Mouse (Mus musculus) embryonic facial prominence, embryonic 15.5 days (tissue): ENCODE measurements around the gene Vmn1r40. TPM values are rescaled to one million over a fixed set of nuclear protein-coding genes. Genes with fewer than 3 reads are reported as not detected.
A peak's percentile ranks its signal among the peaks of the same experiment; 100 is the strongest.

Experiments
- ATAC-seq: fragments of 200-750 bp; cut with Nextera tagmentation; 2 replicates; pipeline ENCODE4 v1.8.0; 2017; ENCODE audit warnings: low read depth, moderate TSS enrichment; ENCODE audit not compliant: insufficient number of reproducible peaks, low FRiP score, low TSS enrichment
- H3K27ac ChIP-seq: fragments of 300-500 bp; sonication (generic); replicated peaks from 2 replicates; pipeline ENCODE4 v1.5.1; 2015; ENCODE audit warnings: mild to moderate bottlenecking, inconsistent platforms
- H3K27me3 ChIP-seq: fragments of 300-500 bp; sonication (generic); 2 replicates; pipeline ENCODE4 v1.6.1; 2015; ENCODE audit warnings: inconsistent platforms
- H3K36me3 ChIP-seq: fragments of 300-500 bp; sonication (generic); 2 replicates; pipeline ENCODE4 v1.6.1; 2015; ENCODE audit warnings: mild to moderate bottlenecking, inconsistent platforms
- H3K4me1 ChIP-seq: fragments of 300-500 bp; sonication (generic); 2 replicates; pipeline ENCODE4 v1.6.1; 2015; ENCODE audit warnings: inconsistent platforms
- H3K4me2 ChIP-seq: fragments of 300-500 bp; sonication (generic); replicated peaks from 2 replicates; pipeline ENCODE4 v1.6.1; 2015; ENCODE audit warnings: mild to moderate bottlenecking, inconsistent platforms
- H3K4me3 ChIP-seq: fragments of 300-500 bp; sonication (generic); replicated peaks from 2 replicates; pipeline ENCODE4 v1.5.1; 2015; ENCODE audit warnings: mild to moderate bottlenecking, inconsistent platforms
- H3K9ac ChIP-seq: fragments of 300-500 bp; sonication (generic); 2 replicates; pipeline ENCODE4 v1.6.1; 2015; ENCODE audit warnings: inconsistent platforms
- H3K9me3 ChIP-seq: fragments of 300-500 bp; sonication (generic); replicated peaks from 2 replicates; pipeline ENCODE4 v1.6.1; 2016; ENCODE audit warnings: inconsistent platforms
- WGBS: fragments of 180-500 bp; shearing (Covaris S2); methylation state at CpG from one replicate; pipeline ENCODE4 v1.1.7; 2015; 5-methylcytosine and 5-hydroxymethylcytosine counted together
- polyA plus RNA-seq: library from polyadenylated mRNA; unstranded; fragments of >200 nt; fragmentation: Nextera tagmentation; extraction: Ambion mirVana; gene quantifications from 2 replicates; pipeline ENCODE4 v1.2.1, GENCODE M21; 2015

The Vmn1r40 gene
- polyA plus RNA-seq, 1 experiment from 2014 or later: not detected

DNA sequence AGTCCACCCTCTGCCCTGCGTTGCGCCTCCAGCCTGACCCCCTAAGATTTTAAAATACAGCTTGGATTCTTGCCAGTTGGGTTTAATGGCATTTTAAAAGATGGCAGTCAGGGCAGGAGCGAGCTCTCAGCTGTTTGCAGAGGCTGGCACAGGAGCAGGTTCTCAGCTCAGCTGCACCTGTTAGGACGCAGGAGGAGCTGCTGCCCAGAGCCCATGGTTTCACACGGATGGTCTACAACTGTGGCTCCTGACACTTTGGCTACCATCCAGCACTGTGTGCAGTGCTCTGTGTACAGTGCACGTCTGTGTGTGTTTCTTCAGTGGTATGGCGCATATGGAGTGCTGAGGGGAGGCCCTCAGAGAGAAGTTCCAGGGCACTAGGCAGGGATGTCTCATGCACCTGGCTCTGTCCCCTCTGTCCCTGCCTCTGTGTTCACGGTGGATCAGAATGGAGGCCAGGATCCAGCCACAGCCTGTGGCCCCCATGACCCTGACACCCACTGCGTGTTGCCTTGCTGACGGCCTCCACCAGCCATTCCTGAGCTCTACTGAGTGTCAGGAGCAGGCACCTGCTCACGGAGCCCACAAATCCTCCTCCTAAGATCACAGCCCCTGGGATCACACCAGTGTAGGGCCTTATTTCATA, 34.1 kb upstream of the Vmn1r40 start:
- ATAC-seq: peak; percentile 63
- no peaks in the 10 kb centered on the region for H3K9me3 ChIP-seq

DNA sequence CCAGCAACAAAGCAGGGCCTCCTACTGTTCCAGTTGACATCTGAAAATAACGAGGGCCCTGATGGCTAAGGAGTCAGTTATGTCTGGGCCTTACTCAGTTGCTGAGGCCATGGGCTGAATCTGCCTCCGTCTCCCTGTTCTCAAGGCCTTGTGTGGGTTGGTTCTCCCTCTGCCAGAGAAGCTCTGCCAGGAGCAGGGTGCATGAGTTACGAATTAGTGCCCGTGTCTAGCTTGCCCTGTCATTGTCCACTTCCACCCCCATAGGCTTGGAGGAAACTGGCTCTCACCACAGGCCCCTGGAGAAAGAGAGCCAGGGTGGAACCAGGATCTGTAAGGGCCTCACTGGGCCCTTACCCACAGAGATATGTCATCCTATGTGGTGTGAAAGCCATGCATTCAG, 28.8 kb upstream of the Vmn1r40 start:
- no peak overlapping the region for H3K9ac ChIP-seq
- ATAC-seq: no peak
- H3K4me1 ChIP-seq: no peaks in the 10 kb centered on the region
- WGBS: 76% methylated on average over 4 of the region's 4 CpGs
- H3K9me3 ChIP-seq: no peaks in the 10 kb centered on the region
- no peaks in the 10 kb centered on the region; the same call in 1 of the 2 replicates for H3K36me3 ChIP-seq
- H3K4me2 ChIP-seq: no peak overlapping the region
- H3K27ac ChIP-seq: no peak overlapping the region
- no peak overlapping the region for H3K4me3 ChIP-seq
- no peaks in the 10 kb centered on the region for H3K27me3 ChIP-seq

More for the DNA sequence above, 34.1 kb upstream of the Vmn1r40 start:
- H3K36me3 ChIP-seq: no peaks in the 10 kb centered on the region; the same call in 1 of the 2 replicates
- no peak overlapping the region for H3K27ac ChIP-seq
- H3K4me2 ChIP-seq: no peak overlapping the region
- H3K27me3 ChIP-seq: no peaks in the 10 kb centered on the region
- H3K4me3 ChIP-seq: no peak overlapping the region
- H3K4me1 ChIP-seq: no peaks in the 10 kb centered on the region
- 76% methylated on average over 11 of the region's 11 CpGs for WGBS
- no peak overlapping the region for H3K9ac ChIP-seq

GRCm38 (mm10) chr6:89679291-89679835, 28.0 kb upstream of the Vmn1r40 start:
- H3K27ac ChIP-seq: no peak overlapping the region
- H3K4me3 ChIP-seq: no peak overlapping the region
- no peaks in the 10 kb centered on the region for H3K4me1 ChIP-seq
- no peaks in the 10 kb centered on the region for H3K9me3 ChIP-seq
- H3K4me2 ChIP-seq: no peak overlapping the region
- no peak overlapping the region for H3K9ac ChIP-seq
- 20% methylated on average over 10 of the region's 10 CpGs for WGBS
- H3K36me3 ChIP-seq: no peaks in the 10 kb centered on the region; the same call in 1 of the 2 replicates
- no peaks in the 10 kb centered on the region for H3K27me3 ChIP-seq
- 0 out of 2 replicates have a peak, but pooled peaks have one; percentile 29 for ATAC-seq

GRCm38 (mm10) chr6:89680155-89680554, 27.2 kb upstream of the Vmn1r40 start:
- Histone ChIP-seq H3K9me3 (no peaks in the 10 kb centered on the region), H3K9ac (no peak overlapping the region), H3K27me3 (no peaks in the 10 kb centered on the region), H3K4me2 (no peak overlapping the region), H3K36me3 (no peaks in the 10 kb centered on the region; the same call in 1 of the 2 replicates), H3K4me3 (no peak overlapping the region), H3K4me1 (no peaks in the 10 kb centered on the region), H3K27ac (no peak overlapping the region)
- 8% methylated on average over 8 of the region's 8 CpGs for WGBS
- ATAC-seq: no peak

- no peaks in the 10 kb centered on the region for H3K36me3 ChIP-seq
- WGBS: 49% methylated on average over 1 of the region's 1 CpGs
- ATAC-seq: no peak
These were observed 23.1 kb upstream of the Vmn1r40 start for GRCm38 (mm10) chr6:89684231-89684630.

DNA sequence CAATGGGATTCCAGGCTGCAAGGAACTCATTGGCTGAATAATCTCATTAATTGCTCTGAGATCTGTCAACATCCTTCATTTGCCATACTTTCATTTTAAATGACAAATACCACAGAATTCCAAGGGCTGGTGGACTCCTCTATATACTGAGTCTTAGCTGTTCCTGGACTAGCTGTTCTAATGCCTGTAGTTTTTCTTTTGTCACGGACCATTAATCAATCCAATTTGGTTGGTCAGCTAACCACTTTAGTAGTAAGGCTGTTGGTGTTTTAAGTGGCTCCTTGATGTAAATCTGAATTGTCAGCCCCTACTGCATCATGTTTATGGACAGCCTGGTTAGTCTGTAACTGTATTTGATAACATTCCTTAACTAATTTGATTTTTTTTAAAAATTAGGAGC, 20.2 kb upstream of the Vmn1r40 start:
- WGBS: 58% methylated on average over 1 of the region's 1 CpGs
- no peaks in the 10 kb centered on the region for H3K36me3 ChIP-seq
- no peak overlapping the region for H3K4me3 ChIP-seq
- no peak for ATAC-seq
- no peaks in the 10 kb centered on the region for H3K9me3 ChIP-seq
- no peaks in the 10 kb centered on the region for H3K27me3 ChIP-seq
- no peak overlapping the region for H3K27ac ChIP-seq
- H3K9ac ChIP-seq: no peak overlapping the region
- no peak overlapping the region for H3K4me2 ChIP-seq
- H3K4me1 ChIP-seq: no peaks in the 10 kb centered on the region

More at GRCm38 (mm10) chr6:89684231-89684630, 23.1 kb upstream of the Vmn1r40 start:
- no peak overlapping the region for H3K4me3 ChIP-seq
- no peaks in the 10 kb centered on the region for H3K4me1 ChIP-seq
- H3K9me3 ChIP-seq: no peaks in the 10 kb centered on the region
- no peaks in the 10 kb centered on the region for H3K27me3 ChIP-seq
- no peak overlapping the region for H3K9ac ChIP-seq
- H3K4me2 ChIP-seq: no peak overlapping the region
- no peak overlapping the region for H3K27ac ChIP-seq

- no peak overlapping the region for H3K4me2 ChIP-seq
- 77% methylated on average over 2 of the region's 2 CpGs for WGBS
- no peak overlapping the region for H3K9ac ChIP-seq
- no peak overlapping the region for H3K4me3 ChIP-seq
- ATAC-seq: no peak
- no peaks in the 10 kb centered on the region for H3K36me3 ChIP-seq
- H3K27me3 ChIP-seq: no peaks in the 10 kb centered on the region
- no peak overlapping the region for H3K27ac ChIP-seq
- H3K9me3 ChIP-seq: no peaks in the 10 kb centered on the region
- no peaks in the 10 kb centered on the region for H3K4me1 ChIP-seq
These were observed 716 bp upstream of the Vmn1r40 start for GRCm38 (mm10) chr6:89706624-89707023.

DNA sequence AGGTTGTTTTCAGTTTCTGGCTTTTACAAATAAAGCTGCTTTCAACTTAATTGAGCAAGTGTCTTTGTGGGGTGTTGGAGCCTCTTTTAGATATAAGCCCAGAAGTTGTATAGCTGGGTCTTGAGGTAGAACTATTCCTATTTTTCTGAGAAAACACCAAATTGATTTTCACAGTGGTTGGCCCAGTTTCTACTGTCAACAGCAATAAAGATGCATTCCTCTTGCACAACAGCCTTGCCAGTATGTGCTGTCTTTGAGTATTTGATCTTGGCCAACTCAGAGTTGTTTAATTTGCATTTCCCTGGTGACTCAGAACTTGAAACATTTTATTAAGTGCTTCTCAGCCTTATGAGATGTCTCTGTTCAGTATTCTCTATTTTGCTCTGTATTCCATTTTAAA, 10.7 kb downstream of the Vmn1r40 start:
- no peaks in the 10 kb centered on the region for H3K9me3 ChIP-seq
- H3K4me1 ChIP-seq: no peaks in the 10 kb centered on the region
- no peak overlapping the region for H3K9ac ChIP-seq
- no peaks in the 10 kb centered on the region for H3K36me3 ChIP-seq
- H3K4me3 ChIP-seq: no peak overlapping the region
- H3K27ac ChIP-seq: no peak overlapping the region
- no peak overlapping the region for H3K4me2 ChIP-seq
- no peaks in the 10 kb centered on the region for H3K27me3 ChIP-seq
- ATAC-seq: no peak

DNA sequence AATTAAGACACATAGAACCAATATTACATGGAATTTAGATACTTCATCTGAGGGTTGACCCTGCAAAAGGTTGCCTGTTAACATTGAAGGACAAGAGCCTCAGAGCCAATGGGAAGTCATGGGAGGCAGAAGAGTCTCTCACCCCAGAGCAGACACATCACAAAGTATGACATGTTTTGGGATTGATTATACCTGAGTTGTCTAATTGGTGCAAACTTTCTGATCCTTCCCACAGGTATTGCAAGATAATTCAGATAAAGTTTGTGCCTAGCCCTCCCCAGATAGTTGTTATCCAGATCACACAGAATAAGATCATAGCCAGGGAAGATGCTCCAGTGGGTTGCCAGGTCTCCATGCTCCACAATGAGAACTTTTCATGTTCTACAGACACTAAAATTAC, 33.1 kb downstream of the Vmn1r40 start, which contains the start of gene Vmn1r41:
Gene Vmn1r41, plus strand, starts transcription at position 301 of the 400 bp plus-strand sequence.
- no peaks in the 10 kb centered on the region for H3K27me3 ChIP-seq
- no peaks in the 10 kb centered on the region for H3K4me1 ChIP-seq
- no peak within 1 kb of the TSS for H3K9ac ChIP-seq
- H3K36me3 ChIP-seq: no peaks in the 10 kb centered on the region
- no peaks in the 10 kb centered on the region for H3K9me3 ChIP-seq
- H3K4me2 ChIP-seq: no peak within 1 kb of the TSS
- H3K27ac ChIP-seq: no peak within 1 kb of the TSS
- H3K4me3 ChIP-seq: no peak within 1 kb of the TSS
- ATAC-seq: no peak

DNA sequence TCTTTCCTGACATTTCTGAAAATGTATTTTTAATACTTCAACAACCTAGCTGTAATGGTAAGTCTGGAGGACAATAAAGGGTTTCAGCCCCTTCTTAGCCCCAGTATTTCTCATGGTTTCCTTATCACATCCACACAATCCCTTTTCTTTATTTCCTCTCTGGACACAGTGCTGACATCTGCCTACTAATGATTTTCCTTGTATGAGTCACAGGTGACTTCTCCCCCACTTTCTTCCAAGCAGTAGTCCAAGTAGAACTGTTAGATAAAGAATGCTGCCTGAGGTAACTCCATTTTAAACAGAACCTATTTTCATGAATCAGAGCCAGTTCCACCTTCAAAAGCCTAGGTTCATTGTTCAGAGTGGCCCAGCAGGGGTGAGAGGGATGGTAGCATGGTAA, 35.5 kb downstream of the Vmn1r40 start:
- no peak for ATAC-seq
- Histone ChIP-seq H3K4me2 (no peak overlapping the region), H3K27ac (no peak overlapping the region), H3K4me1 (no peaks in the 10 kb centered on the region), H3K9ac (no peak overlapping the region), H3K4me3 (no peak overlapping the region), H3K9me3 (no peaks in the 10 kb centered on the region), H3K36me3 (no peaks in the 10 kb centered on the region), H3K27me3 (no peaks in the 10 kb centered on the region)
